Mouse (Mus musculus) CH12.LX (cell line): Measurements from ENCODE around the gene Csnk1g2. TPM values are rescaled to one million over a fixed set of nuclear protein-coding genes. Genes with fewer than 3 reads are reported as not detected.

Source experiments
- DNase-seq: peaks from one replicate; pipeline ENCODE4 v3.0.0-alpha.2; 2013; ENCODE audit errors: extremely low read depth
- H3K27ac ChIP-seq: 2 replicates; pipeline ENCODE4 v1.5.1; 2012; ENCODE audit warnings: low read depth, mild to moderate bottlenecking, control low read depth, moderate library complexity; ENCODE audit not compliant: insufficient read depth
- H3K27me3 ChIP-seq: replicated peaks from 2 replicates; pipeline ENCODE3; 2012; ENCODE audit warnings: inconsistent platforms
- H3K36me3 ChIP-seq, 2 experiments: replicated peaks in 1 of 2; 2 replicates each; pipeline versions ENCODE3 to v1.6.1; 2012; ENCODE audit warnings: inconsistent platforms in 1 of 2, low read length in 1 of 2, mild to moderate bottlenecking in 1 of 2, mixed read lengths in 1 of 2, moderate library complexity in 1 of 2; ENCODE audit not compliant: control insufficient read depth in 1 of 2, insufficient read depth in 1 of 2
- H3K4me1 ChIP-seq, 2 experiments: 2 replicates each; pipeline ENCODE4 v1.6.1; 2012; ENCODE audit warnings: inconsistent platforms in 1 of 2, moderate library complexity in 1 of 2; ENCODE audit not compliant: insufficient read depth in 2 of 2, control insufficient read depth in 1 of 2
- H3K4me2 ChIP-seq: 2 replicates; pipeline ENCODE4 v1.6.1; 2012; ENCODE audit warnings: low read depth, mild to moderate bottlenecking, control low read depth; ENCODE audit not compliant: poor library complexity, insufficient read depth, severe bottlenecking
- H3K4me3 ChIP-seq, 3 experiments: fragments of 150-350 bp in 1 of 3; sonication (generic) in 1 of 3; replicated peaks in 1 of 3; 2 replicates each; pipeline versions ENCODE3 to v1.5.1; 2011 to 2012; ENCODE audit warnings: low read depth in 2 of 3, low read length in 2 of 3, mild to moderate bottlenecking in 2 of 3, moderate library complexity in 2 of 3, control low read depth in 1 of 3, improper control_type of control experiment in 1 of 3, inconsistent platforms in 1 of 3, mixed read lengths in 1 of 3; ENCODE audit not compliant: poor library complexity in 1 of 3
- H3K79me2 ChIP-seq: replicated peaks from 2 replicates; pipeline ENCODE4 v1.6.1; 2012; ENCODE audit warnings: mild to moderate bottlenecking, moderate library complexity; ENCODE audit not compliant: control insufficient read depth, poor library complexity, insufficient read depth, severe bottlenecking; ENCODE audit errors: extremely low read depth
- H3K9ac ChIP-seq: 2 replicates; pipeline ENCODE4 v1.6.1; 2012; ENCODE audit warnings: low read depth, mild to moderate bottlenecking, control low read depth, moderate library complexity; ENCODE audit not compliant: insufficient read depth
- H3K9me3 ChIP-seq: replicated peaks from 2 replicates; pipeline ENCODE3; 2012; ENCODE audit warnings: low read length, inconsistent platforms, mixed read lengths
- BHLHE40 ChIP-seq: IDR thresholded peaks from 2 replicates; pipeline ENCODE4 v1.6.1; 2011; ENCODE audit warnings: mild to moderate bottlenecking, low read depth, low read length, improper control_type of control experiment
- CTCF ChIP-seq, 2 experiments: IDR thresholded peaks in 1 of 2; conservative IDR thresholded peaks in 1 of 2; 2 replicates each; pipeline ENCODE4 v1.5.1; 2011 to 2012; ENCODE audit warnings: low read depth in 2 of 2, low read length in 2 of 2, improper control_type of control experiment in 1 of 2, inconsistent platforms in 1 of 2, mild to moderate bottlenecking in 1 of 2, moderate library complexity in 1 of 2
- E2F4 ChIP-seq: IDR thresholded peaks from 2 replicates; pipeline ENCODE4 v1.6.1; 2011; ENCODE audit warnings: low read depth, low read length, improper control_type of control experiment; ENCODE audit not compliant: insufficient replicate concordance
- ETS1 ChIP-seq: conservative IDR thresholded peaks from 2 replicates; pipeline ENCODE4 v1.6.1; 2012; ENCODE audit warnings: low read depth, mild to moderate bottlenecking, inconsistent platforms, low read length, improper control_type of control experiment, moderate library complexity
- GABPA ChIP-seq: IDR thresholded peaks from 2 replicates; pipeline ENCODE4 v1.6.1; 2012; ENCODE audit warnings: low read depth, low read length, improper control_type of control experiment, inconsistent platforms; ENCODE audit not compliant: insufficient replicate concordance
- HCFC1 ChIP-seq: IDR thresholded peaks from 2 replicates; pipeline ENCODE4 v1.6.1; 2012; ENCODE audit warnings: low read depth, mild to moderate bottlenecking, inconsistent platforms, low read length, improper control_type of control experiment
- KAT2A ChIP-seq: IDR thresholded peaks from 2 replicates; pipeline ENCODE4 v1.6.1; 2012; ENCODE audit warnings: low read length, improper control_type of control experiment, inconsistent platforms; ENCODE audit not compliant: insufficient replicate concordance
- MEF2A ChIP-seq: IDR thresholded peaks from 2 replicates; pipeline ENCODE4 v1.6.1; 2014; ENCODE audit warnings: low read depth, mild to moderate bottlenecking, inconsistent platforms, low read length, improper control_type of control experiment, borderline replicate concordance
- MXI1 ChIP-seq: IDR thresholded peaks from 2 replicates; pipeline ENCODE4 v1.6.1; 2011; ENCODE audit warnings: mild to moderate bottlenecking, low read depth, low read length, improper control_type of control experiment
- MYC ChIP-seq: IDR thresholded peaks from 2 replicates; pipeline ENCODE4 v1.6.1; 2011; ENCODE audit warnings: low read depth, mild to moderate bottlenecking, improper control_type of control experiment, low read length
- NRF1 ChIP-seq: IDR thresholded peaks from 2 replicates; pipeline ENCODE4 v1.6.1; 2014; ENCODE audit warnings: low read depth, mild to moderate bottlenecking, inconsistent platforms, low read length, improper control_type of control experiment, moderate library complexity
- PAX5 ChIP-seq: IDR thresholded peaks from 2 replicates; pipeline ENCODE4 v1.6.1; 2012; ENCODE audit warnings: low read length, inconsistent platforms, mixed read lengths
- POLR2A ChIP-seq: IDR thresholded peaks from 2 replicates; pipeline ENCODE4 v1.6.1; 2011; ENCODE audit warnings: low read depth, mild to moderate bottlenecking, improper control_type of control experiment, low read length
- RAD21 ChIP-seq: IDR thresholded peaks from 2 replicates; pipeline ENCODE4 v1.6.1; 2011; ENCODE audit warnings: low read depth, mild to moderate bottlenecking, low read length, improper control_type of control experiment, moderate library complexity
- SMC3 ChIP-seq: IDR thresholded peaks from 2 replicates; pipeline ENCODE4 v1.6.1; 2011; ENCODE audit warnings: low read depth, low read length, improper control_type of control experiment
- UBTF ChIP-seq: IDR thresholded peaks from 2 replicates; pipeline ENCODE4 v1.6.1; 2012; ENCODE audit warnings: low read depth, mild to moderate bottlenecking, inconsistent platforms, low read length, improper control_type of control experiment, moderate library complexity
- USF2 ChIP-seq: conservative IDR thresholded peaks from 2 replicates; pipeline ENCODE4 v1.6.1; 2011; ENCODE audit warnings: low read depth, low read length, improper control_type of control experiment
- ZC3H11A ChIP-seq: IDR thresholded peaks from 2 replicates; pipeline ENCODE4 v1.6.1; 2012; ENCODE audit warnings: low read depth, mild to moderate bottlenecking, inconsistent platforms, low read length, improper control_type of control experiment
- ZMIZ1 ChIP-seq: IDR thresholded peaks from 2 replicates; pipeline ENCODE4 v1.6.1; 2012; ENCODE audit warnings: low read depth, mild to moderate bottlenecking, inconsistent platforms, low read length, improper control_type of control experiment
- ZNF384 ChIP-seq: IDR thresholded peaks from 2 replicates; pipeline ENCODE4 v1.6.1; 2012; ENCODE audit warnings: low read depth, low read length, improper control_type of control experiment, inconsistent platforms
- dilution Hi-C: fragments of 300-500 bp; cut with MboI; formaldehyde crosslinking; loops from 2 replicates; pipeline ENCODE4 v1.14.3; 2020; ENCODE audit warnings: low sequenced_read_pairs; ENCODE audit not compliant: extremely low pct_unique_long_range_greater_than_20kb, extremely low pct_ligation_motif_present
- in situ Hi-C: fragments of 300-500 bp; cut with MboI; formaldehyde crosslinking; loops from 3 replicates; pipeline ENCODE4 v1.14.3; 2019; ENCODE audit warnings: low sequenced_read_pairs, low pct_ligation_motif_present, low pct_unique_long_range_greater_than_20kb, mixed read lengths
- polyA plus RNA-seq: library from polyadenylated mRNA; unstranded; fragments of >175 nt; gene quantifications from 2 replicates; pipeline ENCODE4 v1.2.1, GENCODE M21; 2012; ENCODE audit warnings: low read depth; ENCODE audit not compliant: insufficient read length
- total RNA-seq, 2 experiments: library from RNA; depleted of rRNA; stranded (reverse); fragments of 300-350 nt in 1 of 2; fragments of >200 nt in 1 of 2; gene quantifications; 2 replicates each; pipeline ENCODE4 v1.2.3; 2012 to 2014

Csnk1g2 gene
- total and polyA plus RNA-seq, 3 experiments = 44.1 to 59.0 (median 50.1) TPM

- Histone ChIP-seq H3K27me3 (no peaks in the 10 kb centered on the region), H3K9ac (peak overlapping the region; percentile 93), H3K79me2 (peaks cover 22% of the 10 kb centered on the region), H3K9me3 (no peaks in the 10 kb centered on the region), H3K27ac (peak overlapping the region; percentile 98), H3K4me2 (peak overlapping the region; percentile 77), H3K4me1 (peaks cover 26 to 71% of the 10 kb centered on the region in 2 experiments), H3K4me3 (peak overlapping the region; percentile 72 to 95 (median 75)), H3K36me3 (peaks cover 2 to 21% of the 10 kb centered on the region in 2 experiments)
- dilution Hi-C loops = no loop called here
- no peak for TF ChIP-seq RAD21
- no peak for TF ChIP-seq BHLHE40
- no peak for TF ChIP-seq HCFC1
- no peak for TF ChIP-seq KAT2A
- no peak for TF ChIP-seq POLR2A
- no peak for TF ChIP-seq USF2
- no peak for TF ChIP-seq MXI1
- no peak for TF ChIP-seq ZNF384
- TF ChIP-seq ETS1 = no peak
- TF ChIP-seq PAX5 = no peak
- TF ChIP-seq SMC3 = no peak
- TF ChIP-seq GABPA = no peak
- TF ChIP-seq E2F4 = no peak
- no peak for TF ChIP-seq MEF2A
- TF ChIP-seq ZC3H11A = no peak
- no peak for TF ChIP-seq NRF1
- TF ChIP-seq CTCF (conservative IDR thresholded peaks at IDR 0.05 in 1 of 2, IDR thresholded peaks at IDR 0.05 in 1 of 2; ENCODE audit: low read depth in 2 of 2, low read length in 2 of 2) = no peak
- in situ Hi-C loops = loop anchor here (25.0 kb wide), 1 partner anchor 241 kb away; the partner anchor contains the start of gene Tcf3
- no peak for DNase-seq
Measured at GRCm38 (mm10) chr10:80678601-80679377, 56.2 kb downstream of the Csnk1g2 start.

- Histone ChIP-seq H3K9ac (no peak overlapping the region), H3K27me3 (no peaks in the 10 kb centered on the region), H3K9me3 (no peaks in the 10 kb centered on the region), H3K36me3 (peaks cover 0 to 20% of the 10 kb centered on the region in 2 experiments), H3K4me2 (no peak overlapping the region), H3K27ac (peak overlapping the region; percentile 59), H3K4me1 (peaks cover 20 to 69% of the 10 kb centered on the region in 2 experiments), H3K4me3 (no peak overlapping the region), H3K79me2 (peaks cover 13% of the 10 kb centered on the region)
- in situ Hi-C loops (loop anchor here (5.0 to 25.0 kb wide), 2 partner anchors 67 to 242 kb away; partner anchors contain the start of gene Tcf3), dilution Hi-C loops (no loop called here)
- no peak for TF ChIP-seq UBTF
- no peak for TF ChIP-seq MYC
- TF ChIP-seq ZMIZ1 = no peak
- no peak for TF ChIP-seq GABPA
- TF ChIP-seq MXI1 = no peak
- DNase-seq = no peak
Measured at GRCm38 (mm10) chr10:80679556-80680259, 57.1 kb downstream of the Csnk1g2 start.
